Mouse (Mus musculus): ENCODE data around the gene Oxsr1.
"Not testable (repeated sequence)": the region's sequence is repeated elsewhere in the genome, so short reads cannot be mapped to it uniquely, and the experiment has no call there.

Oxsr1 gene

GRCm38 (mm10) chr9:119338350-119338749 lies 16.1 kb upstream of the Oxsr1 start:
- no peak for DNase-seq (ENCODE audit: low spot score)

GRCm38 (mm10) chr9:119337842-119338241 lies 15.6 kb upstream of the Oxsr1 start:
- no peak for DNase-seq (ENCODE audit: low spot score)

DNA sequence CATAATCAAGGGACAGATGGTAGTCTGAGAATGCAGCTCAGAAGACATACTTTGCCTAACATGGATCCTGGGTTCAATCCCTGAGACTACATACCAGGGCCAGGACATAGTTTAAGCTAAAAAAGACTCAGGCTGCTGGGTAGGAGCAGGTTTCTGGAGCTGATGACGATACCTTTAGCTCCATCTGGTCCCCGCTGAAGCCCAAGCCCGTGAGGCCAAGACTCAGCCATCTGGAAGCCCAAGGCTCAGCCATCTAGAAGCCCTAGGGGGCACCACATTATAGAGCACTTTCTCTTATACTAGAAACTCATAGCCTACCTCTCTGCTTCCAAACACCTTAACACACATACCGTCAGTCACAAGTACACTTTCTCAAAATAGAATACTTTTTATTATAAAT lies 13.3 kb upstream of the Oxsr1 start:
- DNase-seq (ENCODE audit: low spot score) = no peak

DNA sequence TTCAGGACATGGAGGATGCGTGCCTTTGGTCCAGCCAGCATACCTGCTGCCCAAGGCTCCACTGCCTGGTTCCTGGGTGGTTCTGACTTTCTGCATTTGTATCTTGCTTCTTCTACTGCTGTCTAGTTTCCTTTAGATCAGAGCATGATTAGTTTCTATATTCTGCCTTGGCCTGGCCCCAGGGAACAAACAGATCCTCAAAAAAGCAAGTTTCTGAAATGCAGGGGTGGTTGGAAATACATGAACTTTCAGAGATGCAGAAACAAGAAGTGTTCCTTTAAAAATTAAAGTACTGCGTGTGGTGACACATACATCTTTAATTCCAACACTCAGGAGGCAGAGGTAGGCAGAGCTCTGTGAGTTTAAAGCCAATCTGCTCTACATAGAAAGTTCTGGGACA lies 12.6 kb upstream of the Oxsr1 start:
- DNase-seq (ENCODE audit: low spot score) = no peak

DNA sequence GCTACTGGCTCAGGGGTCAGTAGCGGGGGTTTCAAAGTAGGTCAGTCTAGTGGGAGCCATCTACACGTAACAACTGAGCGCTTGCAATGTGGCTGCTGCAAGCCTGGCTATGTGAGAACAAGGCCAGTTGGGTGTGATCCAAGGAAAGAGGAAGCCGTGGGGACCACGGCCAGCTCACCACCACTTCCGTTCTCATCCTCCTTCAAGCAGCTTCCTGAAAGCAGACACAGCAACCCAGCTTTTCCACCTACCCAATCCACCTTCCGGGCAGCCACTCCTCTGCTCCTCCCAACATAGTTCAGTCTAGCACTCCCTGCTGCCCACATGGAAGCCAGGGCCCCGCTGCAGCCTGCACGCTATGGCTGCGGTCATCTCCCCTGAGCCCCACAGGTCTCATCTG lies 12.1 kb upstream of the Oxsr1 start:
- peak; percentile 72 for DNase-seq (ENCODE audit: low spot score)

GRCm38 (mm10) chr9:119330186-119330963 lies 8.1 kb upstream of the Oxsr1 start:
- DNase-seq (ENCODE audit: low spot score) = peak; percentile 59

DNA sequence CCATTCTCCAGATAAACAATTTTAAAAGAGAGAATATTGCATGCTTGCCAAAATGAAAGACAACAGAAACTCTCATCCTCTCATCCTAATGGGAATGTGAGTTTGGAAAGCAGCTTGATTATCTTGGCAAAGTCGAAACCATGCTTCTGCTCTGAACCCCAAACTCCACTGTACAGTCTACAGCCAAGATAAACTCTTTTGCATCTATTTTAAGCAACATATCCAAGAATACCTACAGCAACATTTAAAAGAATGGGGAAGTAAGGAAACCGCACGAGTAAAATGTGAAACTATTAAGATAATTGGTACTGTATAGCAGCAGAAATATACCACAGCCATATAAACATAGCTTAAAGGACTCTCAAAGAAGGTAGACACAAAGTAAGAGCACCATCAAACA lies 6.3 kb upstream of the Oxsr1 start:
- no peak for DNase-seq (ENCODE audit: low spot score)

GRCm38 (mm10) chr9:119324130-119324529 lies 1.9 kb upstream of the Oxsr1 start:
- no peak for DNase-seq (ENCODE audit: low spot score)

- no peak for DNase-seq (ENCODE audit: low spot score)
These were observed 1.0 kb upstream of the Oxsr1 start for GRCm38 (mm10) chr9:119323260-119323645.

- DNase-seq (ENCODE audit: low spot score) = no peak
These were observed 616 bp downstream of the Oxsr1 start for GRCm38 (mm10) chr9:119321392-119322229.

GRCm38 (mm10) chr9:119320946-119321345 lies 1.3 kb downstream of the Oxsr1 start:
- DNase-seq (ENCODE audit: low spot score) = no peak

DNA sequence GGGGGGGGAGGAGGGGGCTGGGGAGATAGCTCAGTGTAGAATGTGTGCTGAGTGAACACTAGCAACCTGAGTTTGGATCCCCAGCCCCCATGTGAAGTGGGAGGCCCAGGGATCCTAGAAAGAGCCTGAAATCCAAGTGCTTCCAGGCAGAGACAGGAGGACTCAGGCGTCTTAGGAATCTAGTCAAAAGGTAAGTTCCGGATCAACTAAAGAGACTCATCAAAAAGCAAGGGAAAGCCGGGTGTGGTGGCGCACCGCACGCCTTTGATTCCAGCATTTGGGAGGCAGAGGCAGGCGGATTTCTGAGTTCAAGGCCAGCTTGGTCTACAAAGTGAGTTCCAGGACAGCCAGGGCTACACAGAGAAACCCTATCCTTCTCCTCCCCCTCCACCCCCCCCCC lies 1.8 kb downstream of the Oxsr1 start:
- no peak for DNase-seq (ENCODE audit: low spot score)

- no peak for DNase-seq (ENCODE audit: low spot score)
These were observed 3.3 kb downstream of the Oxsr1 start for GRCm38 (mm10) chr9:119318891-119319290.

GRCm38 (mm10) chr9:119313096-119313495 lies 9.1 kb downstream of the Oxsr1 start:
- no peak for DNase-seq (ENCODE audit: low spot score)

GRCm38 (mm10) chr9:119309067-119309466 lies 13.2 kb downstream of the Oxsr1 start:
- no peak for DNase-seq (ENCODE audit: low spot score)

GRCm38 (mm10) chr9:119305863-119306262 lies 16.4 kb downstream of the Oxsr1 start:
- DNase-seq (ENCODE audit: low spot score) = no peak

GRCm38 (mm10) chr9:119298563-119298962 lies 23.7 kb downstream of the Oxsr1 start:
- no peak for DNase-seq (ENCODE audit: low spot score)

DNA sequence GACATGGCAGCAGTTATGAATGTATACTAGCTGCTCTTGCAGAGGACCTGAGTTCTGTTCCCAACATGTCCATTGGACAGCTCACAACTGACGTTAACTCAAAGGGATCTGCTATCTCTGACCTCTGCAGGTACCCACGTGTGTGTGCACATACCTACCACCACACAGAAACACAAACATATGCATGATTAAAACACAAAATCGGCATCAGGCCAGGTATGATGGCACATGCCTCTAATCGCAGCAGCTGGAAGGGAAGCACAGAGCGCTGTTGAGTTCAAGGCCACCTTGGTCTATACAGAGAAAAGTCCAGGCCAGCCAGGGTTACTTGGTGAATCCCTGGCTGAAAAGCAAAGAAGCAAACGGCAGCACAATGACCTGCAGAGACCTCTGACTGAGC lies 24.5 kb downstream of the Oxsr1 start:
- DNase-seq (ENCODE audit: low spot score) = no peak

DNA sequence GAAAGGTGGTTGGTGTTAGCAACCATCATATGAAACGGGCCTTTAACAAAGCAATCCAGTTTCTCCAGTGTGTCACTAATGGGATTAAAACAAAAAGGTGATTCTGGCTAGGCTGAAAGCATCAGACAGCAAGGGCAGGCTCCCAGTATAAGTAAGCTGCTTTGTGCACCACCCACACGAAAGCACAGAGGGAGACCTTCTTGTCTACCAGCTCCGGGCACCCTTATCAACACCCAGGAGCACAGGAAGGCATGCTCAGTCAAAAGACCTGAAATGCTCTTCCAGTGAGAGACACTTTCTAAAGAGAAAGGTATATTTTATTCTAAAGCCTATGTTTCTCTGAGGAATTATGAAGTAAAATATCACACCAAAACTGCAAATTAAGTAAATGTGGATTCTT lies 31.4 kb downstream of the Oxsr1 start:
- DNase-seq (ENCODE audit: low spot score) = no peak

GRCm38 (mm10) chr9:119280894-119281682 lies 41.1 kb downstream of the Oxsr1 start:
- DNase-seq (ENCODE audit: low spot score) = no peak

DNA sequence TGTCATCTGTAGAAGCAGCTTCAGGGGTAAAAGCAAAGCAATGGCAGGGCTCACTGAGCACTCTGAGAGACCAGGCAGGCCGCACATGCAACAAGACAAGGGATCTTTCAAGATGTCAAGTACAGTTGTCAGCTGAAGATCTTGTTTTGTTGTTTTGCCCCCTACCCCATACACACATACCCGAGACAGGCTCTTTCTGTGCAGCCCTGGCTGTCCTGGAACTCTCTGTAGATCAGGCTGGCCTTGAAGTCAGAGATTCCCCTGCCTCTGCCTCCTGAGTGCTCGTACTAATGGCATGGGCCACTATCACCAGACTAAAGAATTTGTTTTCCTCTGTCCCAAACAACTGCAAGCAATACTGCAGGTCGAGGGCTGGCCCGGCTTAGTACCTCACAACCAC lies 44.2 kb downstream of the Oxsr1 start:
- no peak for DNase-seq (ENCODE audit: low spot score)

DNA sequence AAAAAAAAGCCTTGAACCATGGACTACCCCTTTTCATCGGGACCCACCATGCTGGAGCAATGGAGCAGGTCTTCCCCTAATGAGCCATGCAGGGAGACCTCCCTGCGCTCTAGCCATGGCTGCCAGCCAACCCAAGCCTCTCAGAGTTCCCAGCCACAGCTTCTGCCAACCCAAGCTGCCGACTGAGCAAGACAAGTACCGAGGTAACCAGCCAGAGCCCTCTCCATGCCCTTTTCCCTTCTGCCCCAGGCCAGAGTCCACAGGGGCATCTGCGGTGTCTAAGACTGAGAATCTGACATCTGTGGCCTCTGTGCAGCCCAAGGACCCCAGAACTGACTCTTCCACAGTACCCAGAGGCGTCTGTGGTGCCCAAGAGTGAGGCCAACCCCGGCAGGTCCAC lies 45.9 kb downstream of the Oxsr1 start:
- DNase-seq (ENCODE audit: low spot score) = no peak

DNA sequence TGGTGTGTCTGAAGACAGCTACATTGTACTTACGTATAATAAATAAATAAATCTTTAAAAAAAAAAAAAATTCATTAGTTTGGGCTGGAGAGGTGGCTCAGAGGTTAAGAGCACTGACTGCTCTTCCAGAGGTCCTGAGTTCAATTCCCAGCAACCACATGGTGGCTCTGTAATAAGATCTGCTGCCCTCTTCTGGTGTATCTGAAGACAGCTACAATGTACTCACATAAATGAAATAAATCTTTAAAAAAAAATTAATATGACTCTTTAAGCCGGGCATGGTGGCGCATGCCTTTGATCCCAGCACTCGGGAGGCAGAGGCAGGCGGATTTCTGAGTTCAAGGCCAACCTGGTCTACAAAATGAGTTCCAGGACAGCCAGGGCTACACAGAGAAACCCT lies 47.4 kb downstream of the Oxsr1 start:
- DNase-seq (ENCODE audit: low spot score) = not testable (repeated sequence)
